Mouse (Mus musculus) skeletal muscle tissue, postnatal 0 days (tissue): ENCODE data around the gene Sox5. TPM values are rescaled to one million over a fixed set of nuclear protein-coding genes. Genes with fewer than 3 reads are reported as not detected.

ENCODE experiments used
- polyA plus RNA-seq: library from polyadenylated mRNA; unstranded; fragments of >200 nt; fragmentation: Nextera tagmentation; extraction: Ambion mirVana; gene quantifications from 2 replicates; pipeline ENCODE4 v1.2.1, GENCODE M21; 2015

Gene Sox5
- polyA plus RNA-seq = 1.8 and 1.9 TPM in 2 replicates

DNA sequence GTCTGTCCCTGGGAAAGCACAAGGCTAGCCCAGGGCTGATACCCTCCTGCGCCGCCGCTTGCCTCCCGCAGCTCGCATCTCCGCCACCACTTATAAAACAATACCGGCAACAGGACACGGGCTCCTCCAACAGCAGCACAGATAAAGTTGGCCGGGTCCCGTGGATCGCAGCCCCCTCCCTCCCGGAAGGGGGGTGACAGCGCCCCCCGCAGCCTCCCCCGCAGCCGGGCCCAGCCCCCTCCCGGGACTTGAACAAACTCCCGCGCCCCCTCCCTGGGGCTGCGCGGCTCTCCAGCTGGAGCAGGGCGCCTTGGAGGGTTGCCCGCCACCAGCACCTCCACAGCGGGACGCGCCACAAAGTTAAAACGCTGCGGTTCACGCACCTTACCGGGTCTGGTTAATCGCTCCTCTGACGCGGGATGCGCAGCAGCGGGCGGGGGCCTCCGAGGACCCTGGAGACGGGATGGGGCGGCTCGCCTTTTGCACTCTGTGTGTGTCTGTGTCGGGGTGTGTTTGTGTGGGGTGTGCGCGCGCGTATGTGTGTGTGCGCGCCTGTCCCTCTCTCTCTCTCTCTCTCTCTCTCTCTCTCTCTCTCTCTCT lies at the start of gene Sox5:
TSS of gene Sox5 (minus strand) at position 547 of the 600 bp plus-strand sequence.

